Mouse (Mus musculus) cortical plate, adult 2 months (tissue): Measurements from ENCODE around the gene Cpne4.

Source experiments
- CTCF ChIP-seq: fragments of 200-500 bp; IDR thresholded peaks from 2 replicates; pipeline ENCODE4 v1.5.1; 2011; ENCODE audit warnings: mild to moderate bottlenecking, control low read depth, low read length; ENCODE audit not compliant: insufficient read depth; ENCODE audit errors: extremely low read depth
- POLR2A ChIP-seq: fragments of 200-500 bp; IDR thresholded peaks from 2 replicates; pipeline ENCODE4 v1.6.1; 2011; ENCODE audit warnings: mild to moderate bottlenecking, low read length, control low read depth; ENCODE audit not compliant: insufficient read depth; ENCODE audit errors: extremely low read depth

DNA sequence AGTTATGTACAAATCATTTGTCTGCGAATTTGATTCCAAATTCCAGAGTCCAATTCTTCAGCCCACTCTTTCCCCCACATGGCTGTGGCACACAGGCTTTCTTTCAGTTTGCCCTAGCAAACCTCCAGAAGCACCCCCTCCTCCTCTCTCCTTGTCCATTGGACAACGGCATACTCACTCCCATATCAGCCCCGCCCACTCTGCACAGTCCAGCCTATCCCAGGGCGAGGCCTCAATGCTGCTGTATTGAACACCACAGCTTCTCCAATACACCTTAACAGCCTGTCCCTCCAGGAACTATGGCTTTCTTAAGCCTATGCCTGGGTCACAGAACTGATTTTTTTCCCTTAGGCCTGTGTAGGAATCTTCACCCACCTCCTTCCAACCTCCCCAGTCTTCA, 348.3 kb downstream of the Cpne4 start:
- TF ChIP-seq CTCF (no peak), POLR2A (no peak)
